Mouse (Mus musculus): ENCODE data around the gene Arhgap8.

The Arhgap8 gene

DNA sequence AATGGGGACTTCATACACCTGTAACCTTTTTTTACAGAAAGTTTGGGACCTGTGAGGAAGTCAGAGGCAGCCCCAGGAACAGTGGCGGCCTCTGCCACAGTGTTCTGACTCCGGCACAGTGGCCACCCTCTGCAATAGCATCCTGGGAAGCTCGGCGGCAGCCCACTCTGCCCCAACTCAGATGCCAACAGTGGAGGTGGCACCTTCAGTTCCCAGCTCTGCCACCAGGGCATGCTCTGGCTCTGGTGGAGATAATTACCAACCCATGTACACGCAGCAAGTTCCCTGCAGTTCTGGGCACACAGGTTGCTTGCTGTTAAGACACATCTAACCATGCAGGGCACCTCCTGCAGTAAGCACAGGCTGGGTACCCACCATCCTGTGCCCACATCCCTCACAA, 80.3 kb downstream of the Arhgap8 start:
- no peak for DNase-seq (ENCODE audit: low spot score in 2 of 2)

DNA sequence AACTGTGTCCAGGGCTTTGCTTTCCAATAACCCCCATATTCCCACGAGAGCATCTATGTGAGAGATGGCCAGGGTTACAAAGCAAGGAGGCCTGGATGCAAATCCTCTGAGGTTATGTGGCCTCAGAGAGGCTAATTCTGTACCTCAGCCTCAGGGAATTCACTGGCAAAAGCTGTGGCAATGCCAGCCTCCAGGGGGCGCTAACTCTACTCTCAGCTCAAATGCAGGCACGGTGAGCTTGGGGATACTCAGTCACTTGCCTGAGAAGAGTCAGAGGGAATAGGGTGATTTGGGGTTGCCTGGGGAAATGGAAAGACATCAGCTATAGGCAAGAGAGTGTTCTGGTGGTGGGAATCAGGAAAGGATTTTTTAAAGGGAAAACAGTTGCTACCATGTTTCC, 83.8 kb downstream of the Arhgap8 start:
- DNase-seq (ENCODE audit: low spot score in 2 of 2), result peak; percentile 26 to 52

DNA sequence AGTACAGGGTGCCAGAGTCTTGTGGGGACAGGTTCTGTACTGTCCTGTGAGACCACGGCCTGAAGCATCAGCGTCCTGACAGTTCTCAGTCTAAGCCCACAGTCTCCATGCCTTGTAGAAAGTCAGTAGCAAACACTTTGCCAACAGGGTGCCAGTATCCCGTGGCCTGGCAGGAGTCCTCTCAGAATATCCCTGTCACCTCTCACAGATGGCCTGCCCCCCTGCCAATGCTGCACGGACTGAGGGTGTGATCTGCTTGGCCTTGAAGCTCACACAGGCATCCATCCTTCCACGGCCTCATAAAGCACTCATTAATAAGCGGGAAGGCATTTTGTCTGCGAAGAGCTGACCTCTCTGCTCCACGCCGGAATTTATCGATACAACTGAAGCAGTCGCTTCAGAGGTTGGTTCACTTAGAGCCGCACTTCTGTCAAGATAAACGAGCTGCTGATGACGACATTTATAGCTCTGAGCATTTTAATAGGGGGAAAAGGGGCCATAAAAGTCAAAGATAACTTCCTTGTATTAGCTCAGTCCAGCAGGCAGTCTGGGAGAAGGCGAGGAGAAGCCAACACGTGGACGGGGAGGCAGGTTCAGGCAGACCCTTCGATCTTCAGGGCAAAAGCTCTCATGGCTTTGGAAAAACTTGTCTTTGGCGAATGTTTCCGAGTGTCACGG, 89.6 kb downstream of the Arhgap8 start:
- no peak for DNase-seq (ENCODE audit: low spot score in 2 of 2)

DNA sequence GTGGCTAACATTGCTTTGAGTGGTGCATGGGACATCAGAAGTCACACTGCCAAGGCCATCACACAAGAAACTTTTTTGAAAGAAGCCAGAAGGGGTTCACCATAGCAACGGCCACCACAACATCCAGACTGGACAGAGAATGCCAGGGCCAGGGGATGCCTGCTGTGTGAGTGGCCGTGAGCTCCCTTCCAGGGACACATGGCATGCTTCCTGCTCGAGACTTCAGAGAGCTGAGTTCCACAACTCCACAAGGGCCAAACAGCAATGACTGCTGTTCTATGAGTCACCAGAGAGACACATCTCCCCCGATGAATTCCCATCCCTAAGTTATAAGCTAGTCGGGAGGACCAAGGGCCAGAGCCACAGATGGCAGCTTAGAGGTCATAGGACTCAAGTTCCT, 91.3 kb downstream of the Arhgap8 start:
- no peak for DNase-seq (ENCODE audit: low spot score in 2 of 2)

DNA sequence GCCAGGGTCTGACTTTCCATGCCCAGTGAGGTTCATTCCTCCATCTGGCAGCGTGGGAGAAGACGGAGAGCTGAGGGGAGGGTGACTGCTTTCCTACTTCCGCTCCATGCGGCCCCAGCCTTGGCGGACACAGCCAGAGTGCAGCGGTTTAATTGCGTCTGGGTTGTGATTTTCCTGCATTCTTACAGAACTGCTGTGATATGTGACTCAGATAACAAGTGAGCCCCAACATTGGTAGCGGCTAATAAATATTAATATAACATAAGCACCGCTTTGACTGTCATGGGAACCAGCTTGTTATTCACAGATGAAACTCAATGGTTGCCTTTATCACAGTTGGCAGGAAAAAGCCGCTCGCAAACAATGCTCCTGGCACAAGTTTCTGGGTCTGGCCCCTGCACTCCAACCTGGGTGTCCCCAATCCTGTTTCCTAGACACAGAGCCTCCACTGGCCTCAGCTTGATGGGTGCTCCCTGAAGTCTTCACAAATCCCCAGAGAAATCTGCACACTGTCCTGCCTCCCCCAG, 93.0 kb downstream of the Arhgap8 start:
- no peak for DNase-seq (ENCODE audit: low spot score in 2 of 2)

DNA sequence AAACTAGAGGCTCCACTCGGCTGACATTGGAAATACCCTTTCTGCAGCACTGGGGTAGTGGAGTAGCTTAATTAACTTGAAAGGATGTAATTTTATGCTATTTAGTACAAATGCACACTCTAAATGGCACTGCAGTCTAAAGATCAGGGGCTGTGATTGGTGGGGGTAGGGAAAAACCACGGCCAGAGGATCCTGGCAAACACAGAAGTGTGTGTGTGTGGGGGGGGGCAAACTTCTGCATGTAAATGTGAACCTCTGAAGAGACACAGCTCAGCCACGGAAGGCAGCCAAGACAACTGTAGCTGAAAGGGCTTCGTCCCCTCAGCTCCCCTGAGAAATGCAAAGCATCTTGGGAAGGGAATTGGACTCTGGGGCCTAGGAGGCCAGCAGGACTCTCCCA, 95.3 kb downstream of the Arhgap8 start:
- no peak for DNase-seq (ENCODE audit: low spot score in 2 of 2)

DNA sequence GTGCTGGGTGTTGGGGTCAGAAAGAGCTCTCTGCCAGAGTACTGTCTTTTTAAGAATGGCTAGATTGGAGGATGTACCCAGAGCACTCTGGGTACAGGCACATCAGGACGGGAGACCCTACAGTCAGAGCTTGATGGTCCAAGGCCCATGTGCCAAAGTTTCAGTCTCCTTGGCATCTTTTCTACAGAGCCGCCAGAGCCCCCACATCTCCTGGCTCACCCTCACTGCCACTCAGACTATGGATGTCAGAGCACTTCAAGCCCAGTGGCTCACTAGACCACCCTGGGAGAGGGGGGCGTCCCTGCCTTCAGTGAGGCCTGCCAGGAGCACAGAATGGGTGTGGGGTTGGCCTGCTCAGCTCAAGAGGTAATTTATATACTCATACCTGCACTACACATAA, 97.7 kb downstream of the Arhgap8 start:
- no peak for DNase-seq (ENCODE audit: low spot score in 2 of 2)

DNA sequence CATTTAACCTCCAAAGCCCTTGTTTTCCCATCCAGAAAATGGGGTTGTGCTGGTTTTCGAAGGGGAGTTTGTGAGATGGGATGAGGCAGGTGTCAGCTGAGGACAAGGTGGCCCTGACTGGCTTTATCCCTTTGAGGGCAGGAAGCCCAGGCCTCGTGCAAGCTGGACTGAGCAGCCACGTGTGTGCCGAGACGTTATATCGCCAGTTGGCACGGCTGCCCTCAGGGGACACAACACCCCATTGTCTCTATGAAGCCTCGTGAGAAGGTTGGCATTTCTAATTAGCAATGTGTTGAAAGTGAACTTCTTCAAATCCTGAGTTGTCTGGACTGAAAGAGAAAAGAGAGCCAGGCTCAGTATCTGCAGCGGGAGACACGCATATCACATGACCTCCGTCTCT, 98.4 kb downstream of the Arhgap8 start:
- DNase-seq (ENCODE audit: low spot score in 2 of 2), result no peak

DNA sequence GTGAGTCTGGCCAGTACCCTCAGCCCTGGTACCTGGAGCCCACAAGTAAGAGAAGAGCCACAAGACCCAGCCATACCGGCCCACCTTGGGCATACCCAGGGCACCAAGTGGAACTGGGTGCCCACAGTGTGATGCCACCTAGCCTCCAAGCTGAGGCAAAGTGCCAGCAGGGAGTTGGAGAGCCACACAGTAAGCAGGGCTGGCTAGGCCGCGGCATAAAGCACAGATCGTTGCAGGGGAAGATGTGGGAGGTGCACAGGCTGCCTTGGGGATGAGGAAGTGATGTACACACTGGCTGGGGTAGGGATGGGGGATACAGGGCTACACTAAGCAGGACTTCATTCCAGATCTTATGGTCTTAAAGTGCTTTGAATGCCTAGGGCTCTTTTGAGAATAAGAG, 101.0 kb downstream of the Arhgap8 start:
- no peak for DNase-seq (ENCODE audit: low spot score in 2 of 2)

Data from urinary bladder, postnatal 36 days (tissue).